Mouse (Mus musculus): ENCODE measurements at regions not wholly inside any gene's neighbourhood (a gene's known extent, or its start where the extent isn't known, plus 50 kb on each side); places are given as distances from the start of the nearest gene placed in this dataset.

GRCm38 (mm10) chr14:106241721-106242405 lies 135.9 kb downstream of the Trim52 start:
- H3K36me3 ChIP-seq (ENCODE audit: control insufficient read depth, insufficient read depth), result no peaks in the 10 kb centered on the region
- no peaks in the 10 kb centered on the region for H3K79me2 ChIP-seq (ENCODE audit: control insufficient read depth, insufficient read depth)
- no peak overlapping the region for H3ac ChIP-seq (ENCODE audit: control insufficient read depth, insufficient read length)
- no peak overlapping the region for H3K4me2 ChIP-seq (ENCODE audit: low read depth)
- H3K27me3 ChIP-seq (ENCODE audit: control insufficient read depth, insufficient read depth, insufficient read length), result no peaks in the 10 kb centered on the region
- H3K4me3 ChIP-seq, result no peak overlapping the region
- TF ChIP-seq REST (IDR thresholded peaks at IDR 0.05; ENCODE audit: insufficient read depth, insufficient read length) (no peak), E2F4 (IDR thresholded peaks at IDR 0.05; ENCODE audit: insufficient read depth) (no peak), TCF12 (IDR thresholded peaks at IDR 0.05; ENCODE audit: insufficient read depth, poor library complexity, severe bottlenecking) (no peak), MYOG (IDR thresholded peaks at IDR 0.05; ENCODE audit: control insufficient read depth in 1 of 3, insufficient read depth in 1 of 3, insufficient read length in 2 of 3, low read depth in 2 of 3) (no peak), POLR2A (IDR thresholded peaks at IDR 0.05; ENCODE audit: insufficient read length, low read depth) (no peak), MYOD1 (IDR thresholded peaks at IDR 0.05; ENCODE audit: control insufficient read depth in 1 of 3, insufficient read length in 2 of 3, low read depth in 2 of 3) (no peak), TCF3 (IDR thresholded peaks at IDR 0.05; ENCODE audit: insufficient read length, low read depth) (no peak), POLR2AphosphoS2 (IDR thresholded peaks at IDR 0.05; ENCODE audit: insufficient read length, low read depth) (no peak), MAX (IDR thresholded peaks at IDR 0.05; ENCODE audit: low read depth) (no peak), USF1 (IDR thresholded peaks at IDR 0.05; ENCODE audit: low read depth) (no peak), SRF (IDR thresholded peaks at IDR 0.05; ENCODE audit: control insufficient read depth, insufficient read length, low read depth) (no peak), CEBPB (IDR thresholded peaks at IDR 0.05; ENCODE audit: insufficient read depth, poor library complexity, severe bottlenecking) (no peak)

- no peak overlapping the region for H3K4me3 ChIP-seq
- no peaks in the 10 kb centered on the region for H3K36me3 ChIP-seq (ENCODE audit: control insufficient read depth, insufficient read depth)
- H3ac ChIP-seq (ENCODE audit: control insufficient read depth, insufficient read length), result no peak overlapping the region
- TF ChIP-seq TCF12 (IDR thresholded peaks at IDR 0.05; ENCODE audit: insufficient read depth, poor library complexity, severe bottlenecking) (no peak), REST (IDR thresholded peaks at IDR 0.05; ENCODE audit: insufficient read depth, insufficient read length) (no peak), SRF (IDR thresholded peaks at IDR 0.05; ENCODE audit: control insufficient read depth, insufficient read length, low read depth) (no peak), POLR2A (IDR thresholded peaks at IDR 0.05; ENCODE audit: insufficient read length, low read depth) (no peak), USF1 (IDR thresholded peaks at IDR 0.05; ENCODE audit: low read depth) (no peak), TCF3 (IDR thresholded peaks at IDR 0.05; ENCODE audit: insufficient read length, low read depth) (no peak), E2F4 (IDR thresholded peaks at IDR 0.05; ENCODE audit: insufficient read depth) (no peak), CEBPB (IDR thresholded peaks at IDR 0.05; ENCODE audit: insufficient read depth, poor library complexity, severe bottlenecking) (no peak), MYOD1 (IDR thresholded peaks at IDR 0.05; ENCODE audit: control insufficient read depth in 1 of 3, insufficient read length in 2 of 3, low read depth in 2 of 3) (no peak), MYOG (IDR thresholded peaks at IDR 0.05; ENCODE audit: control insufficient read depth in 1 of 3, insufficient read depth in 1 of 3, insufficient read length in 2 of 3, low read depth in 2 of 3) (no peak), POLR2AphosphoS2 (IDR thresholded peaks at IDR 0.05; ENCODE audit: insufficient read length, low read depth) (no peak), MAX (IDR thresholded peaks at IDR 0.05; ENCODE audit: low read depth) (no peak)
- H3K79me2 ChIP-seq (ENCODE audit: control insufficient read depth, insufficient read depth), result no peaks in the 10 kb centered on the region
- no peak overlapping the region for H3K4me2 ChIP-seq (ENCODE audit: low read depth)
- no peaks in the 10 kb centered on the region for H3K27me3 ChIP-seq (ENCODE audit: control insufficient read depth, insufficient read depth, insufficient read length)
Measured at GRCm38 (mm10) chr14:106259396-106260108, 153.6 kb downstream of the Trim52 start.

GRCm38 (mm10) chr14:106265290-106265689 lies 159.3 kb downstream of the Trim52 start:
- Histone ChIP-seq H3ac (ENCODE audit: control insufficient read depth, insufficient read length) (no peak overlapping the region), H3K36me3 (ENCODE audit: control insufficient read depth, insufficient read depth) (no peaks in the 10 kb centered on the region), H3K4me2 (ENCODE audit: low read depth) (no peak overlapping the region), H3K79me2 (ENCODE audit: control insufficient read depth, insufficient read depth) (no peaks in the 10 kb centered on the region), H3K27me3 (ENCODE audit: control insufficient read depth, insufficient read depth, insufficient read length) (no peaks in the 10 kb centered on the region), H3K4me3 (no peak overlapping the region)
- TF ChIP-seq E2F4 (IDR thresholded peaks at IDR 0.05; ENCODE audit: insufficient read depth), result no peak
- no peak for TF ChIP-seq TCF12 (IDR thresholded peaks at IDR 0.05; ENCODE audit: insufficient read depth, poor library complexity, severe bottlenecking)
- no peak for TF ChIP-seq MYOD1 (IDR thresholded peaks at IDR 0.05; ENCODE audit: control insufficient read depth in 1 of 3, insufficient read length in 2 of 3, low read depth in 2 of 3)
- TF ChIP-seq USF1 (IDR thresholded peaks at IDR 0.05; ENCODE audit: low read depth), result no peak
- no peak for TF ChIP-seq MYOG (IDR thresholded peaks at IDR 0.05; ENCODE audit: control insufficient read depth in 1 of 3, insufficient read depth in 1 of 3, insufficient read length in 2 of 3, low read depth in 2 of 3)
- no peak for TF ChIP-seq TCF3 (IDR thresholded peaks at IDR 0.05; ENCODE audit: insufficient read length, low read depth)
- no peak for TF ChIP-seq CEBPB (IDR thresholded peaks at IDR 0.05; ENCODE audit: insufficient read depth, poor library complexity, severe bottlenecking)
- no peak for TF ChIP-seq REST (IDR thresholded peaks at IDR 0.05; ENCODE audit: insufficient read depth, insufficient read length)
- no peak for TF ChIP-seq POLR2AphosphoS2 (IDR thresholded peaks at IDR 0.05; ENCODE audit: insufficient read length, low read depth)
- TF ChIP-seq POLR2A (IDR thresholded peaks at IDR 0.05; ENCODE audit: insufficient read length, low read depth), result no peak

GRCm38 (mm10) chr14:106267679-106268561 lies 161.9 kb downstream of the Trim52 start:
- no peak for TF ChIP-seq POLR2AphosphoS2 (IDR thresholded peaks at IDR 0.05; ENCODE audit: insufficient read length, low read depth)
- TF ChIP-seq SRF (IDR thresholded peaks at IDR 0.05; ENCODE audit: control insufficient read depth, insufficient read length, low read depth), result no peak

More at GRCm38 (mm10) chr14:106267679-106268561, 161.9 kb downstream of the Trim52 start:
- Histone ChIP-seq H3K79me2 (ENCODE audit: control insufficient read depth, insufficient read depth) (no peaks in the 10 kb centered on the region), H3K36me3 (ENCODE audit: control insufficient read depth, insufficient read depth) (no peaks in the 10 kb centered on the region), H3K4me2 (ENCODE audit: low read depth) (no peak overlapping the region), H3K27me3 (ENCODE audit: control insufficient read depth, insufficient read depth, insufficient read length) (no peaks in the 10 kb centered on the region), H3K4me3 (no peak overlapping the region), H3ac (ENCODE audit: control insufficient read depth, insufficient read length) (no peak overlapping the region)

Measured in myocyte (in vitro differentiated cells).